Mouse (Mus musculus) bone marrow macrophage, adult 2 months (primary cell): ENCODE data around the gene BC029722. TPM values are rescaled to one million over a fixed set of nuclear protein-coding genes. Genes with fewer than 3 reads are reported as not detected.
A peak's percentile ranks its signal among the peaks of the same experiment; 100 is the strongest.

Experiments used
- H3K27ac ChIP-seq: 2 replicates; pipeline ENCODE4 v1.5.1; 2012; ENCODE audit warnings: low read depth, low read length; ENCODE audit not compliant: insufficient read depth
- H3K4me1 ChIP-seq: 2 replicates; pipeline ENCODE4 v1.6.1; 2012; ENCODE audit warnings: low read length; ENCODE audit not compliant: control insufficient read depth, insufficient read depth
- H3K4me3 ChIP-seq: 2 replicates; pipeline ENCODE4 v1.5.1; 2012; ENCODE audit warnings: mild to moderate bottlenecking, low read length, moderate library complexity; ENCODE audit not compliant: insufficient read depth
- CTCF ChIP-seq: IDR thresholded peaks from 2 replicates; pipeline ENCODE4 v1.5.1; 2012; ENCODE audit warnings: low read depth, mild to moderate bottlenecking, low read length, moderate library complexity
- POLR2A ChIP-seq: IDR thresholded peaks from 2 replicates; pipeline ENCODE4 v1.6.1; 2012; ENCODE audit warnings: mild to moderate bottlenecking, low read depth, low read length, borderline replicate concordance
- polyA plus RNA-seq: library from polyadenylated mRNA; stranded (reverse); fragments of >200 nt; gene quantifications from 2 replicates; pipeline ENCODE4 v1.2.4, GENCODE M21; 2012; ENCODE audit not compliant: missing spikeins, insufficient read depth, insufficient read length

Gene BC029722
- polyA plus RNA-seq, 1 experiment, result 46.1 TPM

DNA sequence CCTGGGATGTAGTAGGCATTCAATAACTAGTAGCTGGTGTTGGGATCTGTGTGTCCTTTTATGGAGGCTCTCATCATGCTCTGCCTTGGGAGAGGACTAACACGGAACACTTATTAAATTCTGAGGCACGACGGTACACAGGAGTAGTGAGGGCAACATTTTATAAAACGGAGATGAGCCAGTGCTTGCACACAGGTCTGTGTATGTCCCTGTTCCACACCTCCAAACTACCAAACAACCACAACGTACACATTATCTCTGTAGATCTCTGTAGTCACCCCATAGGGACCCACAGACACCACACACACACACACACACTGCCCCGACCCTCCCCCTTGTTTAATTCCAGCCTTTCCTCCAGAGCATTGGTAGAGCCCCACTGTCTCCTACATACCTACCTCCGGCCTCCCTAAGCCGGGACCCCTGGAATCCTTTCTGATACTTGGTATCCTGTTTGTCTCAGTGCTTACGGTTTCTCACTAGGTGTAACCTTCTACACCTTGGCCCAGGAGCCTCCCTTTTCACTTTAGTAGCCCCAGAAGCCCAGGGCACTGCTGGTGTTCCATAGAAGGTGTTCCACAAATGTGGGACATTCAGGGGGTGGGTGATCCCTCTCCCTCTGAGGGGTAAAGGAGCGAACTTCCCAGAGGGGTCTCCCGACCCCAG is 44.8 kb downstream of the BC029722 start:
- no peaks in the 10 kb centered on the region for H3K4me1 ChIP-seq
- H3K4me3 ChIP-seq, result 0 out of 2 replicates have a peak overlapping the region, but pooled peaks have one; percentile 24
- TF ChIP-seq POLR2A (no peak), CTCF (no peak)
- no peak overlapping the region for H3K27ac ChIP-seq

GRCm38 (mm10) chr2:155773664-155774063 is 45.6 kb downstream of the BC029722 start:
- H3K4me3 ChIP-seq, result no peak overlapping the region
- TF ChIP-seq CTCF (no peak), POLR2A (no peak)
- H3K4me1 ChIP-seq, result no peaks in the 10 kb centered on the region
- H3K27ac ChIP-seq, result no peak overlapping the region

Other genes starting within 250 kb of the BC029722 start
- 10.5 and 12.9 TPM in 2 replicates for gene Gss, start 226.6 kb downstream of the BC029722 start, polyA plus RNA-seq
- gene Myh7b, start 208.2 kb downstream of the BC029722 start, polyA plus RNA-seq, result not detected in 2 replicates
- gene Trpc4ap, start 127.0 kb downstream of the BC029722 start, polyA plus RNA-seq, result 93.1 and 108 TPM in 2 replicates
- 44.3 and 46.4 TPM in 2 replicates for gene Edem2, start 90.0 kb downstream of the BC029722 start, polyA plus RNA-seq
- not detected in 2 replicates for gene Gm17581, start 83.6 kb downstream of the BC029722 start, polyA plus RNA-seq
- 3.7 and 3.9 TPM in 2 replicates for gene Procr, start 68.3 kb downstream of the BC029722 start, polyA plus RNA-seq
- gene Mmp24, start 44.1 kb downstream of the BC029722 start, polyA plus RNA-seq, result not detected in 2 replicates
- 89.5 and 91.7 TPM in 2 replicates for gene Eif6, start 7.5 kb upstream of the BC029722 start, polyA plus RNA-seq
- gene Fam83c, start 15.4 kb upstream of the BC029722 start, polyA plus RNA-seq, result not detected in 2 replicates
- 16.1 and 19.0 TPM in 2 replicates for gene Uqcc1, start 110.9 kb upstream of the BC029722 start, polyA plus RNA-seq
- not detected in 2 replicates for gene Gm15557, start 121.3 kb upstream of the BC029722 start, polyA plus RNA-seq
- not detected in 2 replicates for gene Gdf5, start 125.9 kb upstream of the BC029722 start, polyA plus RNA-seq
- gene Cep250, start 137.0 kb upstream of the BC029722 start, polyA plus RNA-seq, result 47.2 and 49.6 TPM in 2 replicates
- 2.4 and 2.5 TPM in 2 replicates for gene 6430550D23Rik, start 188.6 kb upstream of the BC029722 start, polyA plus RNA-seq
- 177 and 190 TPM in 2 replicates for gene Ergic3, start 188.6 kb upstream of the BC029722 start, polyA plus RNA-seq
- not detected in 2 replicates for gene Fer1l4, start 233.5 kb upstream of the BC029722 start, polyA plus RNA-seq
- gene Spag4, start 245.7 kb upstream of the BC029722 start, polyA plus RNA-seq, result 0.32 TPM in 1 of 2 replicates, not detected in the other